Mouse (Mus musculus): Measurements from ENCODE around the gene Vmn2r9.

- TF ChIP-seq GATA1 (IDR thresholded peaks at IDR 0.05; ENCODE audit: borderline replicate concordance, low read length) (no peak), FLI1 (IDR thresholded peaks at IDR 0.05; ENCODE audit: low read length) (no peak)
Measured at GRCm38 (mm10) chr5:108836156-108836555, 16.2 kb downstream of the Vmn2r9 start.
